Mouse (Mus musculus): ENCODE measurements around the gene Gm44965.

GRCm38 (mm10) chr6:48610657-48611056, 16.9 kb downstream of the Gm44965 start:
- no peak for TF ChIP-seq CTCF (IDR thresholded peaks at IDR 0.05; ENCODE audit: insufficient read depth, low read length)
- no peak for TF ChIP-seq POLR2A (IDR thresholded peaks at IDR 0.05; ENCODE audit: borderline replicate concordance, extremely low read depth, low read depth, low read length)
